Mouse (Mus musculus) activated CD4-positive, CD25-positive, alpha-beta regulatory T cell, adult 4 months (primary cell): Measurements from ENCODE around the gene Atxn7l1. TPM values are rescaled to one million over a fixed set of nuclear protein-coding genes. Genes with fewer than 3 reads are reported as not detected.

Experiments used
- ATAC-seq: one replicate; pipeline ENCODE4 v1.8.0; 2017
- polyA plus RNA-seq, 2 experiments: library from polyadenylated mRNA; unstranded; fragments of 100-300 nt; shearing (Covaris generic); gene quantifications; one replicate each; pipeline ENCODE4 v1.2.1; 2017

Gene Atxn7l1
- polyA plus RNA-seq, 2 experiments from 2014 or later = 69.1 to 80.6 TPM

DNA sequence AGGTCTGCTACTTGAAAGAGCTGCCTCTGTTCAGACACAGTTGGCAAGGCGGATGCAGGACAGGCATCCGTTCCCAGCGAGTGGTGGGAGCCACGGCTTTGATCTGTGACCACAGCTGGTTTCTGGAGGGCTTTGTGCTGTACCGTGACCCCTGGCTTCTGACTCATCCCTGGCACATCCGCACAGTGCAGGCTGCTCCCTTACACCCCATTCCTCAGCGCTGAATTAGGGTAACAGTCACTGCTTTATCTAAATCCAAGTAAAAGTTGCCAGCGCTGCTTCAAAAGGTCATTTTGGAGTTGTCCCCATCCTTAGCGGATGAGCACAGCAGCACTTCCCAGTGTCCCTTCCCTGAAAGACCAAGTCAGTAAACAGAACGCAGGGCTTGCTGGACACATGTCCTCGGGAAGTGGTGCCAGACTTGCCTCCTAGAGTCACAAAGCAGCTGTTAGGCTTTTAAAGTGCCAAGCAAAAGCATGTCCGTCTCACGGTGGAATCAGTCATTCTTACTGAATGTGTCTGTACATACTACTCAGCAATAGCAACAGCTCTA is 88.4 kb downstream of the Atxn7l1 start:
- no peak for ATAC-seq

DNA sequence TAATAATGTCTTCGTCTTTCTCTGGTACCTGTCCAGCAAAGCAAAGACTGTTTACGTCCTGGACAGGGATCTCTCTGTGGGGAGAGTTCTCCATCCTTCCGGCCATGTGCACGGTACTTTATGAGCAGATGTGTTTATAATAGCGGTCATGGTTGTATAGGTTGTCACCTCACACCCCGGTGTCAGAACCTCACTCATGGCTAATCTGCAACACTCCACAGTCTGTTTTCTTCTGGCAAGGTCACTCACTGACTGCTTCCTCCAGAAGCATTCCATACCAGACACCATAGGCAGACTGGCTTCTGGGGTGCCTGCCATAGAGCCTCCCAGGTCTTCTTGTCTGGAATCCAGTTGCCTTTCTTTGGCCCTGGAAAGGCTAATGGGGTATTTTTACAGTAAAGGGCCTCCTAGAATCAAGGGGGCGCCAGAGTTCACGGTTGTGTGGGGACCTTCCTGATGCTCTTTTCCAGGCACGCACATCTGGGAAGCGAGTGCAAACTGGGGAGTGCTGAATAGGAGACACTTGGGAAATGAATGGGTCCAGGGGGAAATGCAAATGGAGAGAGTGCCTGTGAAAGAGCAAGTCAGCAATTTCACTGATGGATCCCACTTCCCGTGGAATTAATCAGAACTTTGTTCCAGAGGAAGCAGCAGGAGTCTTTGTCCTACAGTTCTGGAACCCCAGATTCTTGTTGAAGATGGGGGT is 89.0 kb downstream of the Atxn7l1 start:
- no peak for ATAC-seq

DNA sequence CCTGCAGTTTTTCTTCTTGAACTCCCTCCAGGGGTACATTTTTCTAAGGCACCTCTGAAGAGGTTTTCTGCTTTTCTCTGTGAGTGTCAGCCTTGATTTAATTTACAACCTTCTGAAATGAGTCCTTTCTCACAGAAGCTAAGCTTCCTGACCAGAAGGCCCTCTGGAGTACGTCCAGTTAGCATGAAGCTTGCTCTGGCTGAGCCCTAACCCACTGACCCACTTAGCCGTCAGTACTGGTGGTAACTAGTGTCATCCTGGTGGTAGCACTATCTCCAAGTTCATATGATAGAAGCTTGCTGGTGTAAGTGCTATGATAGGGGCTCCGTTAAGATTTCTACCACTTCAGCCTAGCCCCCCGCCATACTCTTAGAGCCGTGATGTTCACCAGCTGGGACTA is 89.6 kb downstream of the Atxn7l1 start:
- no peak for ATAC-seq

DNA sequence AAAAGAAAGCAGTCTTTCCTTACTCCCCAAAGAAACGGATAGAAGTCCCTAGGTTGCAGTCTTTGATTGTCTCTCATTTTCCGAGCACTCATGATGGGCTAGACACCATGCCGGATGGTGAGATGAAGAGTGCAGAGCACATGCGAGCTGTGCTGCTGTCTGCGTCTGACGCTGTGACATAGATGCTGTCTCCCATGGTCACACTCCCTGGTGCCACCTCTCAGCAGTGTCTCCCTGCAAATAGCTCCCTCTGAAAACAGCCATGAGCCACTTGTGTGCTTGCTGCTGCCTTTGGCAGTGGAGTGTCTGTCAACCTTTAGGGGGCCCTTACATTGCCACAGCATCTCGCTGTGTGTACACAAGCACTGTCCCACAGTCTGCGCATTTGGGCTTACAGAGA is 95.2 kb downstream of the Atxn7l1 start:
- ATAC-seq = no peak

DNA sequence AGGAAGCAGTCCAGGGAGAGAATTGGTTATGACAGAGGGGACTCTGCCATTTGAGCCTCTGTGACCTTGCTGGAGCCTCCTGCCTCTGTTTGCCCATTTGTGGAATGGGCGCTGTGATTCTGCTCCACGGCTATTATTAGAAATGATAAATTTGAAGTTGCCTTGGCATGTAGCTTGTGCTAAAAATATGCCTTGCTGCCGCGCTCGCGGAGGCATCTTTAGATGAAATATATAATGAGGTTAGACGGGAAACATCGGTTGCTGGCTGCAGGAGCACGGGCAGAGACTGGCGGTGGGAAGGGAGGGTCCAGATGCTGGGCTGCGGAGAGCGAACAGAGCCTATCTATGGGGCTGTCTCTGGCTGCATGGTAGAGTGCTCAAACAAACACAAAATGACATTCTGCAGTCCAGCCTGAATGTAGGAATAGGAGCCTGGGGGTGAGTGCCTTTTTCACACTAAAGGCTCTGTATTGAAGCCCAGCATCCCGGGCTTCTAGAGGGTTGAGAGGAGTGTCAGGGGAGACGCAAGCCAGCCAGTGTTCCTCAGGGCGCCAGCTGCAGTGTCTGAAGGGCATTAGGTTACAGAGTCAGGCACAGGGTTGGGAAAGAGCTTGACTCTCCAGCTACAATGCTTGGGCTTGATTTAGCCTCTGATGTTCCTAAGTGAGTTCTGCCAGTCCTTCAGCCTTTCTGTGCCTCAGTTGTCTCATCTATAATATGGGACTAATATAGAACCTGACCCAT is 96.8 kb downstream of the Atxn7l1 start:
- no peak for ATAC-seq

DNA sequence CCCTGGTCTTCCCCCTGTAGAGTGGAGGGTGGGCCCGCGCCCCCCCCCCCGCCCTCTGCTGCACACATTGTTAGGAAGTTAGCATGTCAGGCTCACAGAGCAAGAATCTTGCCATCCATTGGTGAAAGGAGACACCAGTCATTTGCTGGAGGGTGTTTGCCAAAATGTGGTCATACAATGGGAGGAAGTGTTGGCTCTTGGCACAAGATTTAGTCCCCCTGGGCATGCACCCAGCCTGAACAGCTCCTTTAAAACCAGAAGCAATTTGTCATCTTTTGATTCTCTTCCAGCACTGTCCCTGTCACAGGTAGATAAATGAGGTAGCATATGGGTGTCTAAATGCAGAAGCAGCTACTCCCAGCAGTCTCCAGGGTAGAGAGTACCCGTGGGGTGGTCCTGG is 98.0 kb downstream of the Atxn7l1 start:
- ATAC-seq = no peak

DNA sequence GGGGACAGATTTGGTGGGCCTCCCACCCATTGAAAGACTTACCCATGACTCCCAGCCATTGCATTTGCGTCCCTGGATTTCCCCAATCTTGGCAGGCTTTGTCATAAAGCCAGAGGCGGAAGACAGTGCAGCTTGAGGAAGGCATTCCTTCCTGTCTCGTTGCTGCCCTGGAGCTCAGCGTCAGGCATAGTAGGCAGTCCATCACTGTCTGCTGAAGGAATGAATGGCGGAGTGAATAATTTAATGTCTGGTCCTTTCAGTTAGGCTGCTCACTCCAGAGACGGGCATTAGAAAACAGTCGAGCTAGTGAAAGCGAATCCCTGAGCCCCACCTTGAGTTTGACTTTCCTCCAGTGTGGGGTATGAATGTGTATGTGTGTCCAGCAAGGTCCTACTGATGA is 99.4 kb downstream of the Atxn7l1 start:
- ATAC-seq = no peak

DNA sequence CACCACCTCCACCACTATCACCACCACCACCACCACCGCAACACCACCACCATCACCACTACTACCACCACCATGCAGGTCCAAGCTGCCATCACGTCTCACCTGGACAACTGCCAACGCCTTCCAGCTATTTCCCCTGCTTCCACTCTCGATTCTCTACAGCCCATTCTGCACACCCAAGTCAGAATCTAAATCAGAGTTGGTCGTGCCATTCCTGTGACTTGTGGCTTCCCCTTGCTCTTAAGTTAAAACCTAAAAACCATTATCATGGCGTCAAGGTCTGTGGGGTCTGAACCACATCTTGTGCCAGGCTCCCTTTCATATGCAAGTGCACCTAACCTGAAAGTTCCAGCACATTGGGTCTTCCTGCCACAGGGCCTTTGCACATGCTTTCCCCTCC is 102.7 kb downstream of the Atxn7l1 start:
- ATAC-seq = no peak

DNA sequence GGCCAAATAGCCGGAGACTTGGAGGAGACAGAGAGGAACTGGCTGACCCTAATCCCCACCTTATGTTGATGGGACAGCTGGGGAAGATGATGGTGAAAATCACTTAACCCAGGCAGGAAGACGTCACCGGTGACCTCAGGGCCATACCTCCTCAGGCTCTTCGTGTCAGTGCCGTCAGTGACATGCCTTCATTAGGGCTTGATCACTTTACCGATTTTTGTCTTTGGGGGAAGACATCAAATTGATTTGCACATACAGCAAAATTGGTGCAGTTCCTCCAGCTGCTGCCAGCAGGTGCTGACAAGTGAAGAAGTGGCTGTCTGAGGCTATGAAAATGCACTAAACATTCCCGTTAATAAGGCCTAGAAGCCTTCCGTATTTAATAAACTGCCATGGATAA is 103.9 kb downstream of the Atxn7l1 start:
- no peak for ATAC-seq

DNA sequence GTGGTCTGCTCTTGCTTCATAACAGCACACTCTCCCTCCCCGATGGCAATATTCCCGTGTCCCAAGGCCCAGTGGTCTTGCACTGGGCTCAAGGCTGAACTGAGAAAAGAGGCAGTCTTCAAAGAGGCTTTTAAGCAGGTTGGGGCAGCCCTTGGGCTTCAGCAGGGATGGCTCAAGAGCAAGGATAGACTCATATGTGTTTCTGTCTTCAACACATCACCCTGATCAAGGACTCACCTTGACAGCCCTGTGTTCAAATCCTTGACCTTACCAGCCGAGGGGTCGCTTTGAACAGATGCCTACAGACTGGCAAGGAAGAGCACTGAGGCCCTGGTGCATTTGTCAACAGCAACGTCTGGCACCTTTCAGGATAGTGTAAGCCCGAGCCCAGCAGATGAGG is 105.1 kb downstream of the Atxn7l1 start:
- no peak for ATAC-seq

DNA sequence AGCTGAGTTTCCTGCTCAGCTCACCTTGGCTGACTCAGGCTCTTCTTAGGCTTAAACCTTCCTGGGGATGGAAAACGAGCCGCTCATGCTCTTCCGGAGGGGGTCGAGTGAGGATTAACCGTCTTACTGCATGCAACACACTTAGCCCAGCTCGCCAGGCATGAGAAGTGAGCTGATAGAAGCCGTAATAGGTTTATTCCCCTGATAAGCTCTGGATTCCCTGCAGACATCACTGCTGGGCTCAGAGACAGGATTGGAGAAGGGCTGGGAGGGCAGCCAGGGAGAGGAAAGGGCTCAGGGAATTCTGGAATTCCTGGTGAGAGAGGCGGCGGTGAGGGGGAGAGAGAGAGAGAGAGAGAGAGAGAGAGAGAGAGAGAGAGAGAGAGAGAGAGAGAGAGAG is 105.7 kb downstream of the Atxn7l1 start:
- ATAC-seq = no peak

DNA sequence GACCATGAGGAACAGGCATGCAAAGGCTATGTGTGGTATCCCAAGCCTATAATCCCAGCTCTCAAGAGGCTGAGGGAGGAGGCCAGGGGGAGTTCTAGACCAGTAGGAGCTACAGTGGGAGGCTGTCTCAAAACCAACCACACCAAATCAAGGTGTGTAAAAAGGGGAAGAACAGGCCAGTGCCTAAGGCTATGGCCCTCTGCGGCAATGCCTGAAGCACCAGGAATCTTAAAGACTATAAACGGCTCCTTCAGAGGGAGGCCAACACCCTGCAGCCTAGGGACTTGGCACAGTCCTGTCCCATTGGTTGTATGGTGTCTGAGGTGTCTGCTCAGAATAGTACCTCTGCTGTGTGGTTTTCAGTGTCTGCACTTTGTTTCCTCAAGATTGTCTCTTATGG is 107.8 kb downstream of the Atxn7l1 start:
- ATAC-seq = no peak

DNA sequence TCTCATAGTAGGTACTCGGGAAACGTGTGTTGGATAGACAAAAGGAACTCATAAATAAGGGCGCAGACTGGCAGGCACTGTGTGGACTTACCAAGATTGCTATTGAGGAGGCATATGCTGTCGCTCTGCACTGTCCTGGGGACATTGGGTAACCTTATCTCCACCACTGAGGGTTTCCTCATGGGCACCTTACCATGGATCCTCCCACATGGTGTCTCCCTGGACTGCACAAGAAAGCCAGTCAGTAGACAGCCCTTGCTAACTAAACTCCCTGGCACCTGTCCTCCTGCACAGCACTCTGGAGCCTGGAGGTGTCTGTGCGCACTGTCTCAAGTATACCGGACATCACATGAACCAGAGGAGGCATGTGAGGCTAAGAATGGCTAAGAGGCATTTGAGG is 108.9 kb downstream of the Atxn7l1 start:
- ATAC-seq = no peak

DNA sequence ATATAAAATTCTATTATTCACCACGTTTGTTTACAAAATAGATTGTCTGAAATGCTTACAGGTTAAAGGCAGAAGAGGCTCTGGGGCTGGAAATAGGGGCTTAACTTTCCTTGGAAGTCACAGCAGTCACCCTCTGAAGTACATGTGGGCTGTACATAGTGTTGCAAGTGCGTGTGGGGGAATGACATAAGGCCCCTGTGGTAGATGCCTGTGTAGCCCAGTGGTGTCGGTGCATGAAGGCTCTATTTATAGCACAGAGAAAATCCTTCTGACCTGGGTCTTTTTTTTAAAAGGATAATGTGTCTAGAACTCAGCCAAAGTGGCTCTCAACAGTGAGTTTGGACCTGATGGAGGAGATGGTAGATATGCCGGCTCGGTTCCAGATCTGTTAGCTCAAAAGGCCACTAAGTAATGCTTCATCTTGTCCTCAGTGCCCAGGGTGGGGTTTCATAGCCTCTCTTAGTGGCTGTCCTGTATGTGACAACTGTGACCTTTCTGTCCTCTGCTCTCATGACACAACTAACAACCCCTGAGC is 111.6 kb downstream of the Atxn7l1 start:
- ATAC-seq = no peak

DNA sequence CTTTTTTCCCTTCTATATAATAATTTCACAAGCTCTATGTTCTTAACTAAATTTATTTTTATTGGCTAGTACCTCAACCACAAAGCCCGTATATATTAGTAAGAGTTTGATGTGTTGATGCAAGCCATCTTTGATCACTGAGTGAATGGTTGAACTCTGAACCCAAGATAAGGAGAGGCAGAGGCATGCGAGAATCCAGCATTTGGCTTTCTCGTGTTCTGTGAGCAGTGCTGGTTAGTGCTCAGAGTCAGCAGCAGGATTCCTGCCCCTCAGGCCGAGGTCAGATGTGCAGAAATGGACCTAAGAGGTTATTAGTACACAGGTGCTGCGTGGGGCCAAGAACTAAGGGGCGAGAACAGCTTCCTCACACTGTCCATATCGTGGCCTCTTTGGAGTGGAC is 113.1 kb downstream of the Atxn7l1 start:
- ATAC-seq = no peak

DNA sequence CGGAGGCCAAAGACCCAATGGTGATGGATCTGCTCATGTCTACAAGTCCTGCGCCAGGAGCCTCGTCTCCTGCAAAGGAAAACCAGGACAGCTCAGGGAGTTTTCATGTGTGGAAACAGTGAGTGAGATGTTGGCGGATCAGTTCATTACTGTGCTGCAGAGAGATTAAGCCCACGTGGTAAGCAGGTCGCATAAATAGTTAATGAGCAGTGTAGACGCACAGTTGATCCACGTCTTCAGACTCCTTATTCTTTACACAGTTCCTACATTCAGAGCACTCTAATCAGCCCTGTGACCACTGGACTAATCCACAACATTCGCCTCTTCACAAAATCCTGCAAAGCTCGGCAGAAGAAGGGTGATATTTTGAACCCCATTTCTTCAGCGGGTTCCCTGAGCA is 118.4 kb downstream of the Atxn7l1 start:
- ATAC-seq = no peak

DNA sequence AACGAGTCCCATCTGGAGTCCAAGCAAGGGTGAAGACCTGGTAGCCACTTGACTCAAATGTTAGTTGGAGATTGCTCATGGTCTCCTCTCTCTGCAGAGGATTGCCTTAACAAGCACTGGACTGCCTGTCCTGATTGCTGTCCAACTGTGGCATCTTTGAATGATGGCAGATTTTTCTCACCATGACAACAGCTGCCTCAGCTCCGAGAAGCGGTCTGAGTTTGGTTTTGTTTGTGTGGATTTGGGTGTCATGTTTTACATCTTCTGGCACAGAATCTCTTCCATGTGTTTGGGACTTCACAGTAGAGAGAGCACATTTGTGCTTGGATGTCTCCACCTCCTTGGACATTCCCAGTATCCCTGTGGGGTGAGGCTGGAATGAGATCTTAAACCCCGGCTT is 120.5 kb downstream of the Atxn7l1 start:
- ATAC-seq = no peak

DNA sequence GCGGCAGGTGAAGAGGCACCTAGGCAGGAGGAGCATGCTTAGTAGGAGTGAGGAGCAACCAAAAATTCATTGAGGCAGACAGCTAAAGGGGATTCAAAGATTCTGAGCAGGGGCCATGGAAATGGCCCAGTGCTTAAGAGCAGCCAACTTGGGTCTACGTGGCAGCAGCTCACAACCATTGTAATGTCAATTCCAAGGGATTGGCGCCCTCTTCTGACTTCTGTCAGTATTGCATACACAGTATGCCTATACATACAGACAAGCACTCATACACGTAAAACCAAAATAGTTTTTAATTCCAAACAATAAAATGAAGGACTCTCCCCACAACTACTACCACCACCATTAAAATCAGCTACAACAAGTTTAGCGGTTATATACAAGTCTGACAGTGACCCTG is 122.2 kb downstream of the Atxn7l1 start:
- ATAC-seq = no peak

DNA sequence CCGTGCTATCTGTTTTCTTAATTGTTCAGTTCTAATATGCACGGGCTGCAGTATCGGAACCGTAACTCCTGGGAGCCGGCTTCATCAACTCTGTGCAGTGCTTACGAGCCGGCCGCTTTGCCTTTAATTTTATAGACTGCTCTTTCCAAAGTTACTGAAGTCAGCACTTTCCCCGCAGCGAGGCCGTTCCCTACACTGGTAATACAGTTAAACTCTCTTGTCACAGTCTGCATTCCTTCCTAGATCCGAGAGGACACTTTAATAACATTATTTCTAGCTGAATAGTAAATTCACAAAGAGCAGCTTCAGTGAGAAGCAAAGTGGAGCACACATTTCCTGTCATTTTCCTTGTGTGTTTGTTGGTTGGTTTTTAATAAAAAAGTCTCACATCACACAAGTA is 124.4 kb downstream of the Atxn7l1 start:
- ATAC-seq = no peak

DNA sequence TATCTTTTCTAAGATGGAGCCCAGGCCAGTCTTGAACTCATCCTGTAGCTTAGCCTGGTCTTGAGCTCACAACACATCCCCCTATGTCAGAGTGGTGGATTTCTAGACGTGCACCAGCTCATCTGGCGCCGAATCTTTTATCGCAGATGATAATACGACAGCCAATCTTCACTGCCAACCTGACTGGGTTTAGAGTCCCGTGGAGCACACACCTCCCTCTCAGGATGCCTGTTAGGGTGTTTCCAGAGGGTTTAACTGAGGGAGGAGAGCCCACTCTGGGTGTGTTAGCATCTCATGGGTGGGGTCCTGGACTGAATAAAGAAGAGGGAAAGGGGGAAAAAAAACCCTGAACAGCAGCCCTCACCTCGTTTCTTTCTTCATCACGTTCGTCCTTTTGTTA is 124.9 kb downstream of the Atxn7l1 start:
- ATAC-seq = no peak

DNA sequence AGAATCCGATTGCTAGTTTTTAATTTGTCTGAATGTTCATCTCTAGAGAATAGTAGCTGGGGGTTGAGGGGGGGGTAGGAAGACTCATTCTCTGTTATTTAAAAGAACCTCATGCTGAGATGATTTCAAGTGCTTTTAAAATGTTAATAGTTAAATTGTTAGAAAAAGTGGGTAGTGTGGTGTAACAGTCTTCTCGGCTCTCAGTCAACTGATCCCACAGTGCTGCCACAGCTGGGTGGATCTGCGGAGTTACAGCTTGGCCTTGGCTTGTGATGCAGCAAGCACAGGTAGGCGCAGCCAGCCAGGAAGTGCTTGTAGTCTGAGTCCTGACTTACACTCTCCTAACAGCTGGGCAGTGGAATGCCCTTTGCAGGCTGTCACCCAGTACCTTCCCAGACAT is 125.7 kb downstream of the Atxn7l1 start:
- ATAC-seq = no peak

DNA sequence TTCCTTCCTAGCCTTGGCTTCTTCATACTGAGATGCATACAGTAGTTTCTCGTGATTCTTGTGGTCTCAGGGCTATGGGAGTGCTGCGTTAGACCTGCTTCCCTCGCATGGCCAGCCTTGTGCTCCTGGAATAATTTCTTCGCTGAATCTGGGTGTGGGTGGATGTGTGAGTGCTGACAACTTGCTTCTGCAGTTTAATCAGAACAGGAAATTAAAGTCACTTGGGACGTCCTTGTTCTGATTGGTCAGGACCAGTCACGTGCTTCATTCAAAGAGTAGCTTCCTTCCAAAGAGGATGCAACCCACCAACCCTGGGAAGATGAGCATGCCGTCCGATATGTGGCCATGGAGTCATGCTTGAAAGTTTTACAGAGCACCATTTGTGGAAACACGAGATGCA is 126.2 kb downstream of the Atxn7l1 start:
- no peak for ATAC-seq

DNA sequence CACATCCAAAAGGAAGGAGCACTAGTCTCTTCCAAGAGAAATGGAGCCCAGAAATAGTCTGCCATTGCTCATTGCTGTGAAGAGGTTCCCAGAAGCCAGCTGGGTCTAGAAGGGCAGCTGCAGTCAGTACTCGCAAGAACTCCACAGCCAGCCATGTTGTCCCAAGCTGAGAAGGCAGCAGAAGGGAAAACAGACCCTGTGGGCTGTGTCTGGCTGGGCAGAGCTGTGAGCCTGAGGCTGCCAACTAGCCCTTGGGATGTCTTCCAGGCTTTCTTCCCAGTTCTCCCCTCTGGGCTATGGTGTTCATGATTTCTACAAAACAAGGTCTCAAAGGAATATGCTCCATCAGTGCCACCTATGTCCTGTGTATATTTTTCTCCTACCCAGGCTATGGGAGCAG is 128.5 kb downstream of the Atxn7l1 start:
- no peak for ATAC-seq

DNA sequence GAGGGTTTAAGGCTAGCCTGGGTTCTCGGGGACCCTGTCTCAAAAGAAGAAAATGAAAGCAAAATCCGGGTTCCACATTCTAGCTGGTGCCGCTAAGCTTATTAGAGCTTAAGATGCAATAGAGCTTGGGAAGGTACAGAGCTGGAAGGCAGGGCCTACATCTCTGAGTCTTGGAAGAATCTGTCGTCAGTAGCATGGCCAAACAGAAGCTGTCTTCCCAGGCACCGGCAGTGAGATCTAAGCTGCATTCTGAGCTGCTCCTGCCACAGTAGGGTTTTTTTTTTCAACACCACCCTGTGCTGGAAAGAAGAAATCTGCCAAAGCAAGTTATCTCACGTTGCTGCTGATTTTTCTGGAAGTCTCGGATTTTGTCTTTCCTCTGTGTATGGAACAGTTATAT is 129.9 kb downstream of the Atxn7l1 start:
- ATAC-seq = no peak
